Mouse (Mus musculus) gonadal fat pad, adult 2 months (tissue): Measurements from ENCODE around the gene Skap2. TPM values are rescaled to one million over a fixed set of nuclear protein-coding genes. Genes with fewer than 3 reads are reported as not detected.

Experiments used
- DNase-seq: peaks from one replicate; pipeline ENCODE4 v3.0.0-alpha.2; 2012; ENCODE audit warnings: low read depth
- polyA plus RNA-seq: library from polyadenylated mRNA; depleted of rRNA; stranded (reverse); fragments of >200 nt; gene quantifications from 2 replicates; pipeline ENCODE4 v1.2.3, GENCODE M21; 2012

Skap2 gene
- polyA plus RNA-seq, 1 experiment = 14.6 TPM

DNA sequence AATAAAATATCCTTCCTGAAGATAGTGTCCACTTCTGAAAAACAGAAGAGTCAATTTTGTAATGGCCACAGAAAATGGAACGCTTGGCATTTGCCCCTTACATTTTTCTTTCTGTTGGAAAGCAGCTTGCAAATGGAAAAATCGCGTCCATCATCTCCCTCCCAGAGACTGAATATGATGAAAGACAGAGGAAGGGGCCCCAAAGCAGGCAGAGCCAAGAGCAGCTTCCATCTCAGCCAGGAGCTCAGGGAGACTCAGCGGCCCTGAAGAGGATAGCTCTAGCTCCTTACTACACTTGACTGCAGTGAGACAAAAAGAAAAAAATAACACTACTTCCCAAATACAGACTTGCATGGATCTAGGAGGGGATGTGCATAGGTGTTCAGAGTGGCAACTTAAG, 122.5 kb downstream of the Skap2 start:
- DNase-seq = no peak

DNA sequence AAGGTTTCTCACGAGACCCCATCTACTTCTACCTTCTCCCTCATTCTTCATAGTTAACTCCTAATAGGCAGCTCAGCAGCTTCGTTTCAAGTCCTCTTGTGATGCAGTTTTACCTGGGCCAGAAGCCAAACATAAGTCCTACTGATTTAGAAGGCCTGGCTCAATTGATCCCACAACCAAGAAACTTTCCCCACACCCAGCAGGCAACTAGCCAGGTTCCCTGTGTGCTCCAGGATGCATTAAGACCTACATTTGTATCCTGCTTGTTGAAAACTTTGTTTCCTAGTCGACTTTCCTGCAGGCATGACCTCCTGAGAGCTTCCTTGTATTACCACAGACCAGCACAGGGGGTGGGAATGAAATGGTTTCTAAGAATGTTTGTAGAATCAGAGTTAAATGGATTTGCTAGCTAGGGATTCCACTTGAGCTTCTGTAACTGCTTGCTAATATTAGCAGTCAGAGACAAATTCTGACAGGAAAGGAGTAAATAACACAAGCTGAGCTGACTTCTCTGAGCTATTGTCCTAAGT, 125.4 kb downstream of the Skap2 start:
- DNase-seq = no peak

DNA sequence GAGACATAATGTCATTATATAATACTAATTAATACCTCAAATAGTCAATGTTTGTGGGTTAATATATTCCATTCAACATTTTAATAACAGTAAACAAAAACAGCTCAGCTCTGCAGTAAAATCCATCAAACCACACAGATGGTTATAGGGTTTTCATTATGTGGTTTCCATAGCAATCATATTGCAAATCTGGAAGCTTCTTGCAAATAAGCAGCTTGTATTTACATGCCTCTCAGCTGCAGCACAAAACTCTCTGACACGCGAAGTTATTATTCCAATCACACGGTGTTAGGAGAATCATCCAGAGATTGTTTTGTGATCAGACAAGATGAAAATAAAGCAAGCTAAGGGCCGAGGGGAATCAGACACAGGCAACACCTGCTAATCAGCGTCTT, 129.5 kb downstream of the Skap2 start:
- DNase-seq = no peak

DNA sequence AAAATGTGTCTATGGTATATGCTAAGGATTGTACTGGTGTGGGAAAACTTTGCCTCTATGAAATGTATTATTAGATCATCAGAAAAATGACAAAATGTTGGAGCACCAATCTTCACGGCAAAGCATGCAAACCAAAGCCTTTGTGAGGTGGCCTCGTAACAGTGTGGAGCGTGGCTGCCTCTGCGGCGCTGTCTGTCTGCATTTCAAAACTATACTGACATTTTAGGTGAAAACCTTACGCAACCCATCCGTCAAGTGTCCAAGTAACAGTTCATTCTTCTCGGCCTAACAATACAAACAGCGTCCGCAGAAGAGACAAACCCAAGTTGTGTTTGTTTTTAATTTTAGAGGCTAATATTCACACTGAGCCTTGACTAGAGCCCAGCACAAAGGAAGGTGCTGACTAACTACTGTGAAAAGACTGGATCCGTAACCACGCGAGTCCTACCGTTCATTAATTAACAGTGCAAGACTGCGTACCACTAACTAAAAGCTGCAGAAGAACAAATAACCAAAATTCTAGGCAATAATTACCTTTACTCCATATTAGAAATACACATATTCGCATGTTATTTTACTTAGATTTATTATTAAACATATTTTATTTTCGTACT, 130.0 kb downstream of the Skap2 start:
- DNase-seq = no peak

DNA sequence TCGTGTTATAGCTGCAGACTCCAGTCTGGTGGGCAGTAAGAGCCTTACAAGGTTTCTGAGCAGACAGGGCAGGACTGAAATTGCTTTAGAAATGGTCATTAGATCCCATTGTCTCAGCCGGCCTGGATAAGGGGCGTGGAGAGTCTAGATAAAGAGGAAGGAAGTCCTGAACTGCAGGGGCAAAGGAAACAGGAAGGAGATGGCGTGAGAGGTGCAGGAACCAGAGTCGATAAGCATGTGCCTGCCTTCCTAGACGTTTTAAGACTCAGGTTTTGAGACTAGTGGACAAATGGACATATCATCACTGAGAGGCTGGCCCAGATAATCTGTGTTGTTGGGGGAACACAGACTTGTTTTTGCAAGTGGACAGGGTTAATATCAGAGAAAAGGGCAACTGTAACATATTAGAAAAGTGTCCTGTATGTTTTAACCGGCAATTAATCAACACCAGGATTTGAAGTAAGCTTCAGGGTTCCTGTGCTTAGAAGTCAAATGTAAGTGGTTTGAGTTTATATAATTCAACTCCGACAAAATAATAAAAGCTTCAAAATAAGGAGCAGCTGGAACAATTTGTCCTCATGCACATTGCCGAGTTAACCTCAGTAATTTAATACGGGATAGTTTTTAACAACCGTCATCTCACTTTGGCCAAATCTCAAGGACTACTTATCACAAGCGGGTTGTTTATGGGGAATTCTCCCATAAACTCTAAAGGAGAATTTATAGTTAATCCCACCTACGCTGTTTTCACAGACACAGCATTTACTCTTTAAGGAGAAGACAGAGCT, 131.0 kb downstream of the Skap2 start:
- no peak for DNase-seq

DNA sequence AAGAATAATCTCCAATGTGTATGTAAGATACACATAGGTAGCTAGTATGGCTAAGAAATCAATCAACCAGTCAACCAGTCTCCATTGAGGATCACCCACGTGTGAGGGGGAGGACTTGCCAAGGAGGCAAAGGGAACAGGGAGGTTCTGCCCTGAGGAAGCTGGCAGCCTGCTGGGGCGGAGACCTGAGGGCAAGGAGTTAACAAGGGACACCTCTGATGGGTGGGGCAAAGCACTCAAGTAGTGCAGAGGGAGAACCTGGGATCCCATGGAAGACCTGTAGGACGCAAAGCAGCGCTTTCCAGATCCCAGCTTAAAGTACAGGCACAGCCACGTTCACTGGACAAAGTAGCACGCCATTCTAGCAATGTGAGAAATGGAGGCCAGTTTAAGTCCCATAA, 131.6 kb downstream of the Skap2 start:
- no peak for DNase-seq

DNA sequence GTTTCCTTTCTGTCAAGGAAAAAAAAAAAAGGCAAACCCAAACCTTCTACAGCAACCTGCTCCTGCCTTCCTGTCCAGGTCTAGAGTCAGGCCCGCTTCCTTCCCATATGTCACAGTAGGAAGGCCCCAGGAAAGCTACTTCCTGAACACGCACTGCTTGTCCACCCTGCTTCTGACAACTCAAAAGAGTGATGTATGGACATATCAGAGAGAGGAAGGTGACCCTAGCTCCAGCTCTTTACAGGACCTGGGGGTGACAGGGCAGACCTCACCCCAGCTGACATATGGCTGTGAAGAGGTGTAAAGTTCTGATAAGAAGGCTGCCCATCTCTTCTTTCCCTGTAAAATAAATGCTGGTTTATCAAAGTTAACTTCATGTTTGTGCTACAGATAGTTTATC, 133.8 kb downstream of the Skap2 start:
- DNase-seq = no peak

DNA sequence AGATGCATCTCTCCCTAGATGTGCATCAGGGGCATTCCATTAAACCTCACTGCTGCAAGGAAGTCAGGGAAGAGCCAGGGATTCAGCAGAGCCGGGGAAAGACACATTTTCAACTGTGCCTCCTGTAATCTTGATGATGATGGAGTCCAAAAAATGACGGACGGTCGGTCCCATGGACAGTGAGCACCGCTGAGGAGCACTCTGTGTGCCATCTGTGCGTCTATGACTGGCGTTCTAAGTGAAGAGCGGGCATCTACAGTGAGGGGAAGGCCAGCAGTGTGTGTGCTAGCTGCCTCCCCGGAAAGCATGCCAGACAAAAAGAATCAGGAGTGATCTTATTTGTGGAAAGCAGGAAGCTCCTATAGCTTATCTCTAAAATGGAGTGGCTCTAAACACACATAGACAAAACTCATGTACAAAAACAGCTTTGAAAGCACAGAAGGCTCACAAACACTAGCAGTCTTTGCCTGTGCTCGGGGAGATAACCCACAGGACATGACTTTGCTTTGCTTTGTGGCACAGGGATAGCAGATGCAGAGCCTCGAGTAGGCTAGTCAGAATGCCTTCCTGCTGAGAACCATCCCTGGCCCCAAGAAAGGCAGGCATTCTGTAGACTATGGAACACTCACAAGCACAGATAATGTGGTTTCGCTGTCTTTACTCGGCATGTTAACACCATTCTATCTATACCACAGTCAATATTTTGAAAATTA, 135.4 kb downstream of the Skap2 start:
- no peak for DNase-seq

DNA sequence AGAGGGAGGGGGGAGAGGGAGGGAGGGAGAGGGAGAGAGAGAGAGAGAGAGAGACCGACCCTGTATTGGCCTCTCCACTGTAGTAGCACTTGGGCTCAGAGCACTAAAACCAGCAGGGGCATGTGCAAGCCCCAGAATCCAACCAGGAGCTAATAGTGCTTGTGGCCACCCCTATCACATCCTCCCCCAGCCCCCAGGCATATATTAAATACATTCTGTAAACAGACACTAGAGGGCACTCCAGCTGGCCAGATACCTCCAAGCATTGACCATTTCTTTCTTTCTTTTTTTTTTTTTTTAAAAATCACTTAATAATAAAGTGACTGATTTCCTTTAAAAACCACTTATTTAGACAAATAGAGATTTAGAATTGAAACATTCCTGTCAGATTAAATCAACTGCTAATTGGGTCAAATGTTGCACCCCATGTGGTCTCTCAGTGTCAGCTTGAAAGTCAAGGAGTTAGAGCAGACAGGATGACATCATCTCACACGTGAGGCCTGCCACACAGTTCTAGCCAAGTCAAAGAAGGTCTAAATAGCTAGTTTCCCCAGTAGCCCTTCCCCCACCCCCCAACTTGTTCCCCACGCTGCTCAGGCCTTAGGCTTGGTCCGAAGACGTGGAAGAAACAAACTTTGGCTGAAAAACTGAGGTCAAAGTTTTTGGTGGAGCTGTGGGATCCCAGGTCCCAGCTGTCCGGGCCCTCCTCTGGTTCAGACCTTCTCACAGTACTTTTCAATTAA, 136.3 kb downstream of the Skap2 start:
- DNase-seq = no peak

DNA sequence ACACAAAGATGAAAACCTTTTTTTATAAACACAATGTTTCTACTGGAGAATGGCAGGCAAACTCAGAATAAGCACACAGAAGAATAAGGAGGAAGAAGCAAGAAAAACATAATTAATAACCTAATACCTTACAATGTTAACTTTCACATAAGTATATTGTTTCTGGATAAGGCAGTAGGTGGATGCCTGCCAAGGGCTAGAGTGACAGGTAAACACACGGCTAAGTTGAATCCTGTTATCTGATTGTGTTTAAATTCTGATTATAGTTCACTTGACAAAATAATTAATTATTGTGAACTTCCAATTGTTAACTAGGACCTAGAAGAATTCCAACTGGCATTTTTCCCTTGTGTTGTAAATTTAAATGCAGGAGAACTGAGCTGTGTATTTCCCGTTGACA, 138.3 kb downstream of the Skap2 start:
- DNase-seq = no peak

DNA sequence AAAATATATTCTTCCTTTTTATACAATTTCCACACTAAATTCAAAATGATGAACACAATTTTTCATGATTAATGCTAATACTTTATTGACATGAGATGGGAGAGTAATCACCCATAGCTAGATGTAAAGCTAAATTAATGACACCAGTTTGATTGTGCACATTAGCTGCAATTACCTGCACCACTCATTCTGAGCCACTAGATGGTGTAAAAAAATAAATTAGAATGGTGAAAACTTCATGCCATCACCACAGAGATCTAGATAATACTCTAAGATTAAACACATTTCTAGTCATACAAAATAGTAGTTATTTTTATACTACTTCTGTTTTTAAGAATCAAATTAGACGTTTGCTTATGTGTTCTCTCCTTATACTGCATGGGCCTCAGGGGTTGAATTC, 141.2 kb downstream of the Skap2 start:
- DNase-seq = no peak

DNA sequence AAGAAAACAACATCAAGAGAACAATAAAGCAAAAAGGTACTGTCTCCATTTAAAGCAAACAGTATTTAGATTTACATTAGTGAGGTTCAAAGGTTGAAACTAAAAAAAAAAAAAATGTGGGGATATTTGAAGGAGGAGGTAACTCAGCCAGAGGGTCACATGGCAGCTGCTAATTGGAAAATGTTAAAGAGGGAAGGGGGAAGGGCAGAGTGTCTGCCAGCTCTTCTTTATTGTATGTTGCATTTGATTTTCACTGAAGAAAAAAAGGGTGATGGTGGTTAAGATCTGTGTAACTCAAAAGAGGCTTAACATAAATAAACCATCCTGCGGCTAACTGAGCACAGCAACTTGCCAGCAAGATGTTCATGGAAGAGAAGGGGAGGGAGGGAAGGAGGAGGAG, 142.1 kb downstream of the Skap2 start:
- DNase-seq = no peak

DNA sequence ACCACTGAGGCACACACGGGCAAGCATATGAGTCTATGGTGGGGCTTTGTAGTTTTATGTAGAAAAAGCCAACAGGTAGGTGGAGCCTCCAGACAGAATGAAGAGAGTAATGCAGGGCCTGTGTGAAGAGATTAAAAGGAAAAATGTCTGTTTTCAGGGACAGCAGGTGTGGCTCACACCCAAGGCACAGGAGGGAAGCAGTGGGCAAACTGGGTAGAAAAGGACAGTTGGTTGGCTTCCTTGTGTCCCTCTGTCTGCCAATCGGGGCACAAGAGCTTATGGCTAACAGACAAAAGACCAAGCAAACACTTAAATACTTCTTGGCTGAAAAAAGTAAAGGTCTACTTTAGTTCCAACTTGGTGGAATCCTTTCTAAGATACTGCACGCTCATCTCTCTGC, 145.8 kb downstream of the Skap2 start:
- no peak for DNase-seq

DNA sequence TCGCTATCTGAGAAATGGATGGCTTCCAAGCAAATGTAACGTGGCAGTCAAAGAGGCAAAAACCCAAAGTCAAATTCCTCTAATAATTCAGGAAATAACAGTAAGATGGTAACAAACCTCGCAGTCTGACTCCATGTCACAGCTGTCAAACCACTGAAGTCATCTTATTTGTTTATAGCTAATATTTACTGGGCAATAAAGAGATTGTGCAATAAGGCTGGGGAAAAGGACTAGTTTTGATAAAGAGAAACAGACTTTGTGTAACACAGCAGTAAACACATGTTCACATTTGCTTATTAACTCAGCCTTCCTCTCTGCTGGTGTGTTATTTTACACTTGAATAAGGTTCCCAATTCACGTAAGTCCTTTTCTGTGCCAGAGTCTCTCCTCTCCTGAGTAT, 148.8 kb downstream of the Skap2 start:
- DNase-seq = no peak

DNA sequence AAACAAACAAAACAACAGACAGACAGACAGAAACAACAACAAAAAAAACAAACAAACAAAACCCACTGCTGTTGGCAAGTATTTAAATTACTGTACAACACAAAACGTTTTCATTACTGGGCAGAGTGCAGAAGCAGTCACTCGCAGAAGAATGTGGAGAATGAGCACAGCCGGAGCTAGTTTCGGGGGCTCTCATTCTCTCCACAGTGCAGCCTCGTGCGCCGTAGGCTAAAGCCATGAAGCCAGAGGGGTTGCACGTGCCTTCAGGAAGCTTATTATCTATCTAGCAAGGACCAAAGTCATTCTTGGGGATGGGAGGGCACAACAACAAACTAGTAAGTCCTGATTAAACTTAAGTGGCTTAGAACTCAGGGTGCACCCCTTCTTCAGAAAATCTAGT, 152.0 kb downstream of the Skap2 start:
- DNase-seq = no peak

DNA sequence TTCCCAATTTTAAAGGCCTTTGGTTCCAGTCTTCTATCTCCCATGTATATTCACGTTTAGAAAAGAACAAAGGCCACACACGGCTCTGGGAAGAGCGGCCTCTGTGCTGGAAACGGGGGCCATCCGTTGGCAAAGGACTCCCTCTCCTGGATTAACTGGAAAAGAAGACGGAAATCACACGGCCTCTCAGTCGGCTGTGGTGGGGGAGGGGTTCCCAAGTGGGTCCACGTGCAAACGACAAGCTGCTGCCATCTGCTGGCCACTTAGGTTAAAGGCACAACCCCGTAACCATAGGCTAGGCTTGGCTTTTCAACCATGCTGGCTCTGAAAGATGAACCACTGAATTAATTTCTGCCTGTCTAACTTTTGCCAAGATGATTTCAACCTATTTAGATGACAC, 154.5 kb downstream of the Skap2 start:
- peak; percentile 4 for DNase-seq

DNA sequence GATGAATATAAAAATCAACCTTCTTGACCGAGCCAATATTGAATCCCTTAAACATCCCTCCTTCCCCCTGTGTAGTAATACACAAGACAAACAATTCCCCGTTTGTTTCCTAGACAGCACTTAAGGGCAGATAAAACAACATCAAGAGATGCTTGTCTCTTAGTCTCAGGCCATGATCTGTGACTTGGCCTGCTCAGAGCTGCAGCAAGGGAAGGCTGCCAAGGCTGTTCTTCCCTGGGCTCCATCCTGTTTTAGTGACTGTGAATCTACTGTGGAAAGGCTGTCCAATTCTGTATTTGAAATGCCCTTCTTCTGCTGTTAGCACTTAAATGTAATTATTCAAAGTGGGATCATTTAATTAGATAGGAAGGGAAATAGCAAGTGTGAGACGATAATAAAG, 159.1 kb downstream of the Skap2 start:
- DNase-seq = no peak

DNA sequence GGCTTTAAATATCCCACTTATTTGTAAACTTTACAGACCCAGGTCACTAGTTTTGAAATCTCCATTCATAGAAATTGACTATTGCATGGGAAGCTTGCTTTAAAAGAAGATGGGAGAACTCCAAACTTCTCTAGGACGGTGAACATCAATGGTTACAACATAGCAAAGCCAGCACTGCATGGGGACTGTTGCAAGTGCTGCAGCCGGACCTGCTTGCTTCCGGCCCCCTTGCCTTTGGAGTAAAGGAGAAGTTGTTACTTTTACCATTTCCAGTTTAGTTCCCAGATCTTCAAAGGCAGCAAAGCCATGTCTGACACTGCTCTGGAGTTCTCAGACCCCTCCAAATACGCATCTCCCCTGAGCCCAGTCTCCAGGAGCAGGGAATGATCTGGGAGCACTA, 159.7 kb downstream of the Skap2 start:
- no peak for DNase-seq

DNA sequence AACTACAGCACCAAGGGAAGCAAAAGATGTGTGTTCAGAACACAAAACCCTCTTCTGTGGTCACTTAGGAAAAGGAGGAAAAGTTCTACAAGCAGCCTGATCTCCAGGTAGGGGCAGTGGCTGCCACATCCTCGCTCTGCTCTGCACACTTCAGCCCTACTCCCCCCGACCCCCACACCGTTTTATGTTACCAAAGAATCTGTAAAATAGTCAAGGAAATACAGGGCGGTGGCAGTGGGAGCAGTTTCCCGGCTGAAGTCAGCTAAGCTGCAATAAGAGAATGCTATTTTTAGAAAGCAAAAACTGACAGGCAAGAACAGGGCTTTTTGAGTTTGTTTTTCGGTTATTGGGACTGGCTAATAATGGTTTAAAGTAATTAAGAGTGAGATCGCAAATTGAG, 160.8 kb downstream of the Skap2 start:
- DNase-seq = no peak

DNA sequence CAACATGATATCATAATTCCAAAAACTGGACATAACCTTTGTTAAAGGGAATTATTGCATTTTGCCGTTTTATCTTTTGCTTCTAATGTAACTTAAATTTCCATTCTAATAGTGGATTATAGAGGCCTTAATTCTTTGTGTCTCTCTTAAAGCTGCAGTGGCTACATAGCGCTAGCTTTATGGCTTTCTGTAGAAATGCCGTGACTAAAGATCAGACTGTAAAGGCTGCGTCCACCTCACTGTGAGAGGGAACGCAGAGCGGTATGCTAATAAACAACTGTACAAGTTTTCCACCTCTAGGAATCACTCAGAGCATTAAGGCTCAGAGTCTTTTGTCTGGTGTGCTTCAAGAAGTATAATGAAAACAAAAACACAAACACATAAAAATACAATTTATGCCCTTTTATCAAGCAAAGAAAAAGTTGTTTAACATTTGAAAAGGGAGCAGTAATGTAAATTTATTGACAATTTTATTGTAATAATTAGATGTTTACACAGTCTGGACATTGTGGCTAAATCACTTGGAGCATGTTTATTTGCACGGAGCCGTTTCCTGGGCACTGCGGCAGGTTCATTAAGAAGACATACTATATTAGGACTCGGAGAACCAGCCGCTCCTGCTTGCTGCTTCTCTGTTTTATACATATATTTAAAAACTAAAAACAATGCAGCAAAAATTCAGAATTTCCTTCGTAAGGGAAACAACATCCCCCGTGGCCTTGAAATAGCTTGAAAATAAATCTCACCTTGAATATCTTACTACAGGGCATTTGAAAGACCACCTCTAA, 162.1 kb downstream of the Skap2 start:
- DNase-seq = no peak

DNA sequence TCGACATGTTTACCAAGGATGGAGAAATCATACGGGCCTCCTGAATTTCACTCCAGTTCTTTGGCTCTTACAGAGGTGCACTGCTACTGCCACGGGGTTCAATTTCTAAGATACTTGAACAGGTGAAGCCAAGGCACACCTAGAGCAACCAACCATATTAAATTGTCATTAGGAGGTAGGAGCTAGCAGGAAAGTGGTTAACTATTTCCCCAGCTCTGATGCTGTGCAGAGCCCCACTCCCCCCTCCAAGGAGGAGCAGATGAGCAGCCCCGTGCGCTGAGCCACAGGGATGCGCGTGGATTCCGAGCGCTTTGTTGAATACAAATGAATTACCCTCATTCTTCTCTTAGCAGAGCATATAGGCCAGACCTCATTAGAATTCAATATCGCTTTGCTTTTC, 162.8 kb downstream of the Skap2 start:
- no peak for DNase-seq
